Mouse (Mus musculus) frontal cortex, adult 2 months (tissue): ENCODE data around the gene Ndufb8. TPM values are rescaled to one million over a fixed set of nuclear protein-coding genes. Genes with fewer than 3 reads are reported as not detected.

ENCODE experiments used
- polyA plus RNA-seq: library from polyadenylated mRNA; depleted of rRNA; stranded (reverse); fragments of >200 nt; gene quantifications from 2 replicates; pipeline ENCODE4 v1.2.3, GENCODE M21; 2012; rRNA removed

The Ndufb8 gene
- polyA plus RNA-seq, 1 experiment: 501 TPM

Other genes with a start within 250 kb of the Ndufb8 start
- gene Scd4, start 222.3 kb downstream of the Ndufb8 start, polyA plus RNA-seq: 0.27 and 0.30 TPM in 2 replicates
- gene Scd1, start 147.6 kb downstream of the Ndufb8 start, polyA plus RNA-seq: 111 and 161 TPM in 2 replicates
- 0.04 TPM in 1 of 2 replicates, not detected in the other for gene Wnt8b, start 62.0 kb downstream of the Ndufb8 start, polyA plus RNA-seq
- gene Sec31b, start 9.6 kb downstream of the Ndufb8 start, polyA plus RNA-seq: 0.40 and 0.56 TPM in 2 replicates
- not detected in 2 replicates for gene Gm20538, start 2.6 kb downstream of the Ndufb8 start, polyA plus RNA-seq
- 25.3 and 26.5 TPM in 2 replicates for gene Hif1an, start 7.4 kb upstream of the Ndufb8 start, polyA plus RNA-seq
- 0.06 and 0.11 TPM in 2 replicates for gene Pax2, start 200.6 kb upstream of the Ndufb8 start, polyA plus RNA-seq